Mouse (Mus musculus): ENCODE data around the gene Galnt12. TPM values are rescaled to one million over a fixed set of nuclear protein-coding genes. Genes with fewer than 3 reads are reported as not detected.
"Not testable (repeated sequence)": the region's sequence is repeated elsewhere in the genome, so short reads cannot be mapped to it uniquely, and the experiment has no call there.

Galnt12 gene
- polyA plus RNA-seq, 1 experiment from 2014 or later = 10.0 TPM

GRCm38 (mm10) chr4:47055170-47055569 is 36.5 kb upstream of the Galnt12 start:
- H3K4me2 ChIP-seq (replicated peaks; ENCODE audit: low read depth, low read length); H3K27ac ChIP-seq (ENCODE audit: low read depth, low read length); H3K27me3 ChIP-seq (ENCODE audit: control insufficient read depth, insufficient read depth, low read length); H3K9me3 ChIP-seq (ENCODE audit: control insufficient read depth, low read length); H3K9ac ChIP-seq (ENCODE audit: low read depth, low read length); H3K36me3 ChIP-seq (ENCODE audit: control insufficient read depth, insufficient read depth, low read length); H3K4me3 ChIP-seq (ENCODE audit: low read length); ATAC-seq (ENCODE audit: low FRiP score, low TSS enrichment): not testable (repeated sequence)
- H3K4me1 ChIP-seq (ENCODE audit: control insufficient read depth, insufficient read depth, low read length) = peaks cover 28% of the 10 kb centered on the region
- WGBS = 93% methylated on average over 9 of the region's 9 CpGs

GRCm38 (mm10) chr4:47055570-47056080 is 36.1 kb upstream of the Galnt12 start:
- 96% methylated on average over 6 of the region's 6 CpGs for WGBS
- Histone ChIP-seq H3K4me2 (replicated peaks; ENCODE audit: low read depth, low read length) (peak overlapping the region; percentile 84; the same call in 1 of the 2 replicates), H3K9me3 (ENCODE audit: control insufficient read depth, low read length) (no peaks in the 10 kb centered on the region), H3K27ac (ENCODE audit: low read depth, low read length) (no peak overlapping the region), H3K36me3 (ENCODE audit: control insufficient read depth, insufficient read depth, low read length) (no peaks in the 10 kb centered on the region), H3K27me3 (ENCODE audit: control insufficient read depth, insufficient read depth, low read length) (no peaks in the 10 kb centered on the region), H3K4me3 (ENCODE audit: low read length) (no peak overlapping the region), H3K4me1 (ENCODE audit: control insufficient read depth, insufficient read depth, low read length) (peaks cover 24% of the 10 kb centered on the region), H3K9ac (ENCODE audit: low read depth, low read length) (no peak overlapping the region)
- ATAC-seq (ENCODE audit: low FRiP score, low TSS enrichment) = no peak

GRCm38 (mm10) chr4:47056791-47057509 is 34.8 kb upstream of the Galnt12 start, which contains the start of gene Anks6:
TSS of gene Anks6 (minus strand) at chr4:47057427.
- Histone ChIP-seq H3K9ac (ENCODE audit: low read depth, low read length) (peak within 1 kb of the TSS; percentile 88), H3K4me3 (ENCODE audit: low read length) (peak within 1 kb of the TSS; percentile 74), H3K36me3 (ENCODE audit: control insufficient read depth, insufficient read depth, low read length) (no peaks in the 10 kb centered on the region), H3K4me2 (replicated peaks; ENCODE audit: low read depth, low read length) (peak within 1 kb of the TSS; percentile 84), H3K9me3 (ENCODE audit: control insufficient read depth, low read length) (no peaks in the 10 kb centered on the region), H3K4me1 (ENCODE audit: control insufficient read depth, insufficient read depth, low read length) (peaks cover 11% of the 10 kb centered on the region; the same call in 1 of the 2 replicates), H3K27me3 (ENCODE audit: control insufficient read depth, insufficient read depth, low read length) (no peaks in the 10 kb centered on the region), H3K27ac (ENCODE audit: low read depth, low read length) (no peak within 1 kb of the TSS; the same call in 1 of the 2 replicates)
- WGBS = under 1% methylated on average over 76 of the region's 86 CpGs
- ATAC-seq (ENCODE audit: low FRiP score, low TSS enrichment) = peak; percentile 91

DNA sequence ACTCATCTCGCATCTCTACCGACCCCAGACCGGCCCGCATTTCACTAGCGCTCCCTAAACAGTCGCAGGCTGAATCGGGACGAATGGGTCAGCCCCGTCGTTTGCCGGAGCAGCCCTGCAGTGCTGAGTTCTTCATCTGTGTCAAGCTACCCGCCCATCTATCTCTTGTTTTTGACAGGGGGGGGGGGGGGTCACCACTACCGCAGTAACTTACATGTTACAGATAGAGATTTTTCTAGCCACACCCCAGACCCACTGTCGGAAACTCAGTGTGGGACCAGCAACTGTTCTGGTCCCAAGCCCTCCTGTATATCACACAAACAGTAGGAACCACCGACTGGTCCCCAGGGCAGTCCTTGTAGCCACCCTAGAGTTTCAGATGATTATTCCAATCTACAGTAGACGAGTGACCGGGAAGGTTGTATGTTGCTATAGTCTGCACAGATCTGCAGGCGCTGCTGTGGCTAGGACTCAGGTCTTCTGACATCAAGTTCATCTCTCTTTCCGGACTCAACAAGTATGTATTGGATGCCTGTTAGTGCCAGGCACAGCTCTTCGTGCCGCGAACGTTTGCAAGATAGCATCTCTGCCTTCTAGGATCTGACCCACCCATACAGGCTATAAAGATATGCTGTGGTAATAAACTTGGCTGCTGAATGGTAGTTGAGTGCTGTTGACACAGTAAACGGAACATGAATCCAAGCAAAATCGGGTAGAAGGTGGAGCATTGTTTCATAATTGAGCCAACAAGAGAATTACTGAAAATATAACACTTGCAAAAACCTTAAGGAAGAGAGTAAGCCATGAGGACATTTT is 34.0 kb upstream of the Galnt12 start:
- H3K9me3 ChIP-seq (ENCODE audit: control insufficient read depth, low read length) = no peaks in the 10 kb centered on the region
- no peaks in the 10 kb centered on the region for H3K36me3 ChIP-seq (ENCODE audit: control insufficient read depth, insufficient read depth, low read length)
- peak overlapping the region; percentile 74 for H3K4me3 ChIP-seq (ENCODE audit: low read length)
- H3K27me3 ChIP-seq (ENCODE audit: control insufficient read depth, insufficient read depth, low read length) = no peaks in the 10 kb centered on the region
- H3K4me1 ChIP-seq (ENCODE audit: control insufficient read depth, insufficient read depth, low read length) = peaks cover 9% of the 10 kb centered on the region; the same call in 1 of the 2 replicates
- H3K27ac ChIP-seq (ENCODE audit: low read depth, low read length) = no peak overlapping the region; the same call in 1 of the 2 replicates
- WGBS = 34% methylated on average over 25 of the region's 25 CpGs
- H3K9ac ChIP-seq (ENCODE audit: low read depth, low read length) = peak overlapping the region; percentile 88
- peak; percentile 34; the same call in 1 of the 2 replicates for ATAC-seq (ENCODE audit: low FRiP score, low TSS enrichment)
- H3K4me2 ChIP-seq (replicated peaks; ENCODE audit: low read depth, low read length) = peak overlapping the region; percentile 84

DNA sequence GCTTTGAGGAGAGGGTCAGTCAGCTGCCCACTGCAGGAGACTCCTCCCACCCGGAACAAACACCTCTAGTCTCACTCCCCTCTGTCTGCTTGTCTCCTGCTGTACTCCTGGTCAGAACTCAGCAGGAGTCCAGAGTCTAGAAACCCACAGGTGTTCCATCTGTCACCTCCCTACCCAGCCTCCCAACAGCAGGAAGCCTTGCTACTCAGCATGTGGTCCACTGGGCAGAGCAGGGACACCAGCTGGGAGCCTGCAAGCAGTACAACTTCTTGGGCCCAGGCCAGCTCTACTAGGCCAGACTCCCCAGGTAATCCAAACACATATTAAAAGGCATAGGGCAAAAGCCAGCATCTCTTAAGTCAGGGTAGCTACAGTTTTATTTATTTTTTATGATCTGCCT is 30.8 kb upstream of the Galnt12 start:
- no peaks in the 10 kb centered on the region for H3K27me3 ChIP-seq (ENCODE audit: control insufficient read depth, insufficient read depth, low read length)
- WGBS = 4% methylated on average over 1 of the region's 1 CpGs
- no peak overlapping the region for H3K9ac ChIP-seq (ENCODE audit: low read depth, low read length)
- no peak overlapping the region for H3K27ac ChIP-seq (ENCODE audit: low read depth, low read length)
- no peak overlapping the region for H3K4me3 ChIP-seq (ENCODE audit: low read length)
- no peak overlapping the region for H3K4me2 ChIP-seq (replicated peaks; ENCODE audit: low read depth, low read length)
- H3K36me3 ChIP-seq (ENCODE audit: control insufficient read depth, insufficient read depth, low read length) = no peaks in the 10 kb centered on the region
- no peak for ATAC-seq (ENCODE audit: low FRiP score, low TSS enrichment)
- H3K4me1 ChIP-seq (ENCODE audit: control insufficient read depth, insufficient read depth, low read length) = peaks cover 9% of the 10 kb centered on the region; the same call in 1 of the 2 replicates
- no peaks in the 10 kb centered on the region for H3K9me3 ChIP-seq (ENCODE audit: control insufficient read depth, low read length)

GRCm38 (mm10) chr4:47075054-47075453 is 16.7 kb upstream of the Galnt12 start:
- H3K9me3 ChIP-seq (ENCODE audit: control insufficient read depth, low read length) = 0 out of 2 replicates have a peak, but pooled peaks cover 2% of the 10 kb centered on the region
- H3K27me3 ChIP-seq (ENCODE audit: control insufficient read depth, insufficient read depth, low read length) = no peaks in the 10 kb centered on the region
- no peak overlapping the region for H3K4me3 ChIP-seq (ENCODE audit: low read length)
- no peak overlapping the region for H3K4me2 ChIP-seq (replicated peaks; ENCODE audit: low read depth, low read length)
- H3K9ac ChIP-seq (ENCODE audit: low read depth, low read length) = no peak overlapping the region
- no peak for ATAC-seq (ENCODE audit: low FRiP score, low TSS enrichment)
- WGBS = 22% methylated on average over 2 of the region's 2 CpGs
- no peaks in the 10 kb centered on the region for H3K4me1 ChIP-seq (ENCODE audit: control insufficient read depth, insufficient read depth, low read length)
- no peaks in the 10 kb centered on the region for H3K36me3 ChIP-seq (ENCODE audit: control insufficient read depth, insufficient read depth, low read length)
- no peak overlapping the region for H3K27ac ChIP-seq (ENCODE audit: low read depth, low read length)

DNA sequence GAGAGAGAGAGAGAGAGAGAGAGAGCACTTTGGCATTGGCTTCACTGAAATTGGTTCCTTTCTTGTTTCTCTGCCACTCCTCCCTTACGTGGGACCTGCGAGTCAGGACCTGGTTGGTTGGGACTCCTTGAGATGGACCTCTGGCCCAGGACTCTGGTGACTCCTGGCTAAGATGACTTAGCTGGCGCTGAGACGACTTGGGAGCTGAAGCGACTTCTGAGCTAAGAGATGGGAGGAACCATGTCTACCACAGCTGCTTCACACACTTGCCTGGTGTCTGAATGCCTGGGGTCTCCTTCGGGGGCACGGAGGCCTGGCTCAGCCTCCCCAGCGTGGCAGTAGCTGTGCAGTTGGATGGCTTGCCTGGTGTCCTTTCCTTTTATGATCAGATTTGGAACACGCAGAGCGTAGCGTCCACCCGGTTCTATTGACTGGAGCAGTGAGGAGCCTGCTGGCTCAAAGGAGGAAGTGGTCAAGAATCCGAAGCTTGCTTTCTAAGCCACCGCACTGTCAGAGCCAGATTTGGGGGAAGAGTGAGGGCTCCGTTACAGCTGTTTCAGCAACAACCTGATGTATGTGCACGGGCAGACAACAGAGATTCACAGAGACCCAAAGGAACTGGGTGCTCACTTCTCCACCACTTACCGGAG is 11.6 kb upstream of the Galnt12 start:
- H3K9me3 ChIP-seq (ENCODE audit: control insufficient read depth, low read length) = no peaks in the 10 kb centered on the region
- no peak for ATAC-seq (ENCODE audit: low FRiP score, low TSS enrichment)
- no peaks in the 10 kb centered on the region for H3K4me1 ChIP-seq (ENCODE audit: control insufficient read depth, insufficient read depth, low read length)
- H3K4me2 ChIP-seq (replicated peaks; ENCODE audit: low read depth, low read length) = no peak overlapping the region
- no peak overlapping the region for H3K4me3 ChIP-seq (ENCODE audit: low read length)
- no peak overlapping the region for H3K27ac ChIP-seq (ENCODE audit: low read depth, low read length)
- H3K27me3 ChIP-seq (ENCODE audit: control insufficient read depth, insufficient read depth, low read length) = no peaks in the 10 kb centered on the region
- H3K9ac ChIP-seq (ENCODE audit: low read depth, low read length) = no peak overlapping the region
- no peaks in the 10 kb centered on the region for H3K36me3 ChIP-seq (ENCODE audit: control insufficient read depth, insufficient read depth, low read length)
- 90% methylated on average over 17 of the region's 17 CpGs for WGBS

- Histone ChIP-seq H3K27ac (ENCODE audit: low read depth, low read length) (no peak overlapping the region), H3K4me2 (replicated peaks; ENCODE audit: low read depth, low read length) (no peak overlapping the region), H3K4me1 (ENCODE audit: control insufficient read depth, insufficient read depth, low read length) (no peaks in the 10 kb centered on the region), H3K4me3 (ENCODE audit: low read length) (no peak overlapping the region), H3K27me3 (ENCODE audit: control insufficient read depth, insufficient read depth, low read length) (no peaks in the 10 kb centered on the region), H3K9me3 (ENCODE audit: control insufficient read depth, low read length) (no peaks in the 10 kb centered on the region), H3K36me3 (ENCODE audit: control insufficient read depth, insufficient read depth, low read length) (no peaks in the 10 kb centered on the region), H3K9ac (ENCODE audit: low read depth, low read length) (no peak overlapping the region)
- 87% methylated on average over 4 of the region's 4 CpGs for WGBS
- no peak for ATAC-seq (ENCODE audit: low FRiP score, low TSS enrichment)
Measured at GRCm38 (mm10) chr4:47080647-47081010, 11.1 kb upstream of the Galnt12 start.
